Mouse (Mus musculus) liver, adult 2 months (tissue): Measurements from ENCODE around the gene 4932438H23Rik.

Experiments
- CTCF ChIP-seq: fragments of 200-500 bp; IDR thresholded peaks from 2 replicates; pipeline ENCODE4 v1.5.1; 2011; ENCODE audit warnings: low read depth, low read length, control low read depth
- POLR2A ChIP-seq: fragments of 200-500 bp; IDR thresholded peaks from 2 replicates; pipeline ENCODE4 v1.6.1; 2011; ENCODE audit warnings: low read length, control low read depth; ENCODE audit not compliant: insufficient read depth; ENCODE audit errors: extremely low read depth

- no peak for TF ChIP-seq POLR2A
- no peak for TF ChIP-seq CTCF
Observed at GRCm38 (mm10) chr16:91026290-91026689, 68.6 kb downstream of the 4932438H23Rik start.
